Mouse (Mus musculus) limb, embryonic 10.5 days (tissue): ENCODE data around the gene Vamp3. TPM values are rescaled to one million over a fixed set of nuclear protein-coding genes. Genes with fewer than 3 reads are reported as not detected.
"Not testable (repeated sequence)": the region's sequence is repeated elsewhere in the genome, so short reads cannot be mapped to it uniquely, and the experiment has no call there.

Experiments used
- DNase-seq: peaks from one replicate; pipeline ENCODE4 v3.0.0-alpha.2; 2017; ENCODE audit warnings: low spot score
- H3K27ac ChIP-seq: fragments of 300-500 bp; sonication (generic); 2 replicates; pipeline ENCODE4 v1.5.1; 2016; ENCODE audit warnings: mild to moderate bottlenecking
- H3K27me3 ChIP-seq: fragments of 300-500 bp; sonication (generic); 2 replicates; pipeline ENCODE4 v1.6.1; 2016; ENCODE audit warnings: low read depth, mild to moderate bottlenecking; ENCODE audit not compliant: poor library complexity, severe bottlenecking
- H3K36me3 ChIP-seq: fragments of 300-500 bp; sonication (generic); 2 replicates; pipeline ENCODE4 v1.6.1; 2016; ENCODE audit warnings: mild to moderate bottlenecking, moderate library complexity
- H3K4me1 ChIP-seq: fragments of 300-500 bp; sonication (generic); 2 replicates; pipeline ENCODE4 v1.6.1; 2016
- H3K4me3 ChIP-seq: fragments of 300-500 bp; sonication (generic); 2 replicates; pipeline ENCODE4 v1.5.1; 2016; ENCODE audit warnings: mild to moderate bottlenecking, moderate library complexity
- H3K9me3 ChIP-seq: fragments of 300-500 bp; sonication (generic); replicated peaks from 2 replicates; pipeline ENCODE4 v1.6.1; 2016; ENCODE audit warnings: mild to moderate bottlenecking
- whole genome bisulfite sequencing: fragments of 180-500 bp; shearing (Covaris S2); methylation state at CpG from one replicate; pipeline ENCODE4 v1.1.7; 2016; 5-methylcytosine and 5-hydroxymethylcytosine counted together
- polyA plus RNA-seq: library from polyadenylated mRNA; unstranded; fragments of >200 nt; fragmentation: Nextera tagmentation; extraction: Ambion mirVana; gene quantifications from 2 replicates; pipeline ENCODE4 v1.2.1, GENCODE M21; 2016

Gene Vamp3
- polyA plus RNA-seq, 1 experiment from 2014 or later: 113 TPM

- Histone ChIP-seq H3K27me3 (peaks cover 7% of the 10 kb centered on the region; the same call in 1 of the 2 replicates), H3K9me3 (no peaks in the 10 kb centered on the region), H3K4me3 (no peak overlapping the region), H3K36me3 (0 out of 2 replicates have a peak, but pooled peaks cover under 1% of the 10 kb centered on the region), H3K27ac (no peak overlapping the region), H3K4me1 (peaks cover 23% of the 10 kb centered on the region)
- DNase-seq: no peak
- WGBS: 90% methylated on average over 5 of the region's 5 CpGs
Observed at GRCm38 (mm10) chr4:151041506-151041905, 16.3 kb downstream of the Vamp3 start.

DNA sequence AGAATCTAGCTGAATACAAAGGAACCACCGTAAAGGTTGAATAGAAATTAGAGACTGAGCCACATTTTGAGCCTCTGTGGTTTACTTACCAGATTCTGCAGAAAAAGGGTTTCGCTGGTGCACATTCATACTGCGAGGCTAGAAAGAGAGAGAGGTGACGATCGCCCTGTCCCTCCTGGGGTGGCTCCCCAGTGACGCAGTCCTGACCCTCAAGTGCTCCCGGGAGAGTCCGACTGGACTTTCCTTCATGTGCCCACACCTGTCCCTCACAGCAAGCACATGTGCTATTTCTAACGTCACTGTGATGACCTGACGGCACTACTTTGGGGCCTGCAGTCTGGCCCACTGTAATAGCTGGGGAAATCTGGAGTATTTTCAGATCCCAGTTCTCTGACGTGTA is 20.0 kb downstream of the Vamp3 start:
- no peaks in the 10 kb centered on the region for H3K9me3 ChIP-seq
- H3K27me3 ChIP-seq: no peaks in the 10 kb centered on the region
- H3K4me3 ChIP-seq: no peak overlapping the region
- H3K4me1 ChIP-seq: no peaks in the 10 kb centered on the region
- DNase-seq: no peak
- WGBS: 91% methylated on average over 11 of the region's 11 CpGs
- no peak overlapping the region for H3K27ac ChIP-seq
- H3K36me3 ChIP-seq: no peaks in the 10 kb centered on the region

DNA sequence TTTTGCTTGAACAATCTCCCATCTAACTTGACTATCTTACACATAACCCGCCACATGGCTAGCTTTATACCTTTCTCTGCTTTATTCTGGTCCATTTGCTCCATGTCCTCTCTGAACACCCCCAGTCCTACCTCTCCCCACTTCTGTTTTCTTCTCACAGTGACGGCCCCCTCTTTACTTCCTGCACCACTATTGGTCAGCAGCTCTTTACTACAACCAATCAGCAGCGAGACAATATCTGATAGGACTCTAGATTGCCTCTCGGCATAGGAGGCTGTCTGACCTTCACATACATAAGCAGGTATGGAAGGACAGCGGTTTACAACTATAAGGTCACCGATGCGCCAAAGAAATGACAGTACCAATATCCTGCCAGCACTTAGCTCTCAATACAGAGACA is 21.2 kb downstream of the Vamp3 start:
- Histone ChIP-seq H3K9me3 (no peaks in the 10 kb centered on the region), H3K4me3 (no peak overlapping the region), H3K27me3 (no peaks in the 10 kb centered on the region), H3K27ac (no peak overlapping the region), H3K4me1 (no peaks in the 10 kb centered on the region), H3K36me3 (no peaks in the 10 kb centered on the region)
- DNase-seq: no peak
- WGBS: 88% methylated on average over 7 of the region's 7 CpGs

GRCm38 (mm10) chr4:151027001-151027400 is 30.8 kb downstream of the Vamp3 start:
- Histone ChIP-seq H3K4me1 (no peaks in the 10 kb centered on the region), H3K27ac (no peak overlapping the region), H3K27me3 (no peaks in the 10 kb centered on the region), H3K36me3 (peaks cover 7% of the 10 kb centered on the region; the same call in 1 of the 2 replicates), H3K9me3 (no peaks in the 10 kb centered on the region), H3K4me3 (no peak overlapping the region)
- WGBS: 52% methylated on average over 6 of the region's 6 CpGs
- peak; percentile 42 for DNase-seq

- no peaks in the 10 kb centered on the region for H3K9me3 ChIP-seq
- H3K4me1 ChIP-seq: peaks cover 8% of the 10 kb centered on the region; the same call in 1 of the 2 replicates
- 93% methylated on average over 9 of the region's 9 CpGs for WGBS
- H3K27ac ChIP-seq: no peak overlapping the region
- no peak overlapping the region for H3K4me3 ChIP-seq
- no peak for DNase-seq
- H3K36me3 ChIP-seq: peaks cover 7% of the 10 kb centered on the region; the same call in 1 of the 2 replicates
- H3K27me3 ChIP-seq: peaks cover 5% of the 10 kb centered on the region
Observed at GRCm38 (mm10) chr4:151024152-151024551, 33.6 kb downstream of the Vamp3 start.

DNA sequence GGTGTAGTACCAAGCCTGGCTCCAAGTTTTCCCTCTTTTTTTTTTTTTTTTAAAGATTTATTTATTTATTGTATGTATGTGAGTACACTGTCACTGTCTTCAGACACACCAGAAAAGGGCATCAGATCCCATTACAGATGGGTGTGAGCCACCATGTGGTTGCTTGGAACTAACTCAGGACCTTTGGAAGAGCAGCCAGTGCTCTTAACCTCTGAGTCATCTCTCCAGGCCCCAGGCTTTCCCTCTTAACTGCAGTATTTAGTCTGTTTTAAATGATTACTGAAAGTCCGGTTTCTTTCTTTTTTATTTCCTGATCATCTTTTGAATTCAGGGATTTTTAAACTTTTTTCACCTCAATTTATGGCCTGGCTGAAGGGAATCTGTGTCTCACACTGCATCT is 40.4 kb downstream of the Vamp3 start:
- DNase-seq, H3K9me3 ChIP-seq, H3K4me3 ChIP-seq, H3K27ac ChIP-seq: not testable (repeated sequence)
- Histone ChIP-seq H3K36me3 (peaks cover 20% of the 10 kb centered on the region), H3K27me3 (peaks cover 31% of the 10 kb centered on the region), H3K4me1 (peaks cover 27% of the 10 kb centered on the region)
- WGBS: 90% methylated on average over 1 of the region's 1 CpGs

GRCm38 (mm10) chr4:151015946-151016345 is 41.8 kb downstream of the Vamp3 start:
- 24% methylated on average over 10 of the region's 10 CpGs for WGBS
- DNase-seq: peak; percentile 61
- Histone ChIP-seq H3K4me1 (peaks cover 27% of the 10 kb centered on the region), H3K4me3 (no peak overlapping the region), H3K36me3 (peaks cover 21% of the 10 kb centered on the region), H3K27me3 (peaks cover 33% of the 10 kb centered on the region), H3K9me3 (no peaks in the 10 kb centered on the region), H3K27ac (no peak overlapping the region)

DNA sequence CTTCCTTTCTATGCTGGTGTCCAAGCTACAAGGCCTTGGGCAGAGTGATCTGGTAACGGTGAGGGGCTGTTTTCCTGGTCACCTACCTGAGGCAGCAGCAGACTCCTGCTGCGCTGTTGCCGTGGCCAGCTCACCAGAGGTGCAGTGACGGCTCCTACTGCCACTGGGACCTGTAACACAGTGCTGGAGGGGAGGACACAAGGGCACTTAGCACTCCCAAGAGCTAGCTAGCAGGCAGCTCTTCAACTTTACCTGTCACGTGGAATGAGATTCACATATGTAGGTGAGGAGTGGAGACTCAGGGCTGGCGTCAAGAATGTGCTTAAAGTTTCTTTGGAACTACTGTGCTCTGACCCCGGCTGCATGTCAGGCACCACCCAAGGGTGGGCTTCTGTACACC is 47.4 kb downstream of the Vamp3 start:
- peaks cover 19% of the 10 kb centered on the region for H3K36me3 ChIP-seq
- H3K4me1 ChIP-seq: peaks cover 11% of the 10 kb centered on the region
- H3K9me3 ChIP-seq: no peaks in the 10 kb centered on the region
- peaks cover 5% of the 10 kb centered on the region for H3K27me3 ChIP-seq
- no peak overlapping the region for H3K4me3 ChIP-seq
- H3K27ac ChIP-seq: no peak overlapping the region
- 89% methylated on average over 7 of the region's 7 CpGs for WGBS
- no peak for DNase-seq

GRCm38 (mm10) chr4:151006945-151007344 is 50.8 kb downstream of the Vamp3 start:
- H3K9me3 ChIP-seq: no peaks in the 10 kb centered on the region
- H3K36me3 ChIP-seq: peaks cover 13% of the 10 kb centered on the region
- 55% methylated on average over 6 of the region's 6 CpGs for WGBS
- no peak overlapping the region for H3K4me3 ChIP-seq
- DNase-seq: peak; percentile 60
- no peaks in the 10 kb centered on the region; the same call in 1 of the 2 replicates for H3K27me3 ChIP-seq
- no peak overlapping the region for H3K27ac ChIP-seq
- peaks cover 3% of the 10 kb centered on the region; the same call in 1 of the 2 replicates for H3K4me1 ChIP-seq

- Histone ChIP-seq H3K27me3 (no peaks in the 10 kb centered on the region), H3K36me3 (peaks cover 12% of the 10 kb centered on the region), H3K4me1 (peaks cover 3% of the 10 kb centered on the region; the same call in 1 of the 2 replicates), H3K9me3 (no peaks in the 10 kb centered on the region), H3K27ac (no peak overlapping the region), H3K4me3 (no peak overlapping the region)
- 93% methylated on average over 13 of the region's 13 CpGs for WGBS
- DNase-seq: no peak
Observed at GRCm38 (mm10) chr4:151005656-151006318, 52.0 kb downstream of the Vamp3 start.

DNA sequence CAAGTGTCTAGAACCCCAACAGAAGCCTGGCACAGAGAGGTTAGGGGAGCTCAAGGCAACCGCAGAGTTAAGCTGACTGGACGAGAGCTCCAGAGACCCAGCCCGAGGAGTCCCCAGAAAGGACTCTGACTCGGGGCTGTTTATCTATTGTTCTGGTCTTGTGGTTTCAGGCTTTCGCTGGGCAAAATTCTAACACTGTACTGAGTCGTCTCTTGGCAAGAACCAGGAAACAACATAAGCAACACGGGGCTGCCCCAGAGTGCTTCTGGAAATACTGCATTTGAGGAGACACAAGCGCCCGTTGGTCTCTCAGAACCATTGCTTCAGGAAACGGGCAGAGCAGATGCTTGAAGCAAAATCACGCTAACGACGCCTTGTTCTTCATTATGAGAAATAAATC is 56.4 kb downstream of the Vamp3 start:
- no peak overlapping the region for H3K27ac ChIP-seq
- H3K36me3 ChIP-seq: peaks cover 9% of the 10 kb centered on the region
- H3K4me3 ChIP-seq: no peak overlapping the region
- no peaks in the 10 kb centered on the region for H3K9me3 ChIP-seq
- H3K4me1 ChIP-seq: peaks cover 3% of the 10 kb centered on the region; the same call in 1 of the 2 replicates
- no peaks in the 10 kb centered on the region for H3K27me3 ChIP-seq
- WGBS: 85% methylated on average over 13 of the region's 13 CpGs
- no peak for DNase-seq

- Histone ChIP-seq H3K27me3 (no peaks in the 10 kb centered on the region), H3K9me3 (no peaks in the 10 kb centered on the region), H3K36me3 (no peaks in the 10 kb centered on the region), H3K27ac (no peak overlapping the region), H3K4me1 (peaks cover 11% of the 10 kb centered on the region), H3K4me3 (no peak overlapping the region)
- 93% methylated on average over 9 of the region's 9 CpGs for WGBS
- no peak for DNase-seq
Observed at GRCm38 (mm10) chr4:150998626-150999025, 59.1 kb downstream of the Vamp3 start.
